Mouse (Mus musculus) testis, adult 2 months (tissue): ENCODE results near the gene Rnf182.

Source experiments
- CTCF ChIP-seq: fragments of 200-500 bp; IDR thresholded peaks from 2 replicates; pipeline ENCODE4 v1.5.1; 2012; ENCODE audit warnings: low read depth, mild to moderate bottlenecking, inconsistent platforms, low read length, moderate library complexity; ENCODE audit not compliant: control insufficient read depth, insufficient read depth, insufficient replicate concordance
- POLR2A ChIP-seq: fragments of 200-500 bp; IDR thresholded peaks from 2 replicates; pipeline ENCODE4 v1.6.1; 2012; ENCODE audit warnings: low read depth, mild to moderate bottlenecking, inconsistent platforms, low read length, moderate library complexity; ENCODE audit not compliant: control insufficient read depth

- no peak for TF ChIP-seq CTCF
- TF ChIP-seq POLR2A, result no peak
Measured at GRCm38 (mm10) chr13:43651277-43651676, 35.8 kb downstream of the Rnf182 start.
